Mouse (Mus musculus): ENCODE results near the gene Gpr84. TPM values are rescaled to one million over a fixed set of nuclear protein-coding genes. Genes with fewer than 3 reads are reported as not detected.

The Gpr84 gene
- polyA plus RNA-seq, 1 experiment from 2014 or later: 0.36 TPM

DNA sequence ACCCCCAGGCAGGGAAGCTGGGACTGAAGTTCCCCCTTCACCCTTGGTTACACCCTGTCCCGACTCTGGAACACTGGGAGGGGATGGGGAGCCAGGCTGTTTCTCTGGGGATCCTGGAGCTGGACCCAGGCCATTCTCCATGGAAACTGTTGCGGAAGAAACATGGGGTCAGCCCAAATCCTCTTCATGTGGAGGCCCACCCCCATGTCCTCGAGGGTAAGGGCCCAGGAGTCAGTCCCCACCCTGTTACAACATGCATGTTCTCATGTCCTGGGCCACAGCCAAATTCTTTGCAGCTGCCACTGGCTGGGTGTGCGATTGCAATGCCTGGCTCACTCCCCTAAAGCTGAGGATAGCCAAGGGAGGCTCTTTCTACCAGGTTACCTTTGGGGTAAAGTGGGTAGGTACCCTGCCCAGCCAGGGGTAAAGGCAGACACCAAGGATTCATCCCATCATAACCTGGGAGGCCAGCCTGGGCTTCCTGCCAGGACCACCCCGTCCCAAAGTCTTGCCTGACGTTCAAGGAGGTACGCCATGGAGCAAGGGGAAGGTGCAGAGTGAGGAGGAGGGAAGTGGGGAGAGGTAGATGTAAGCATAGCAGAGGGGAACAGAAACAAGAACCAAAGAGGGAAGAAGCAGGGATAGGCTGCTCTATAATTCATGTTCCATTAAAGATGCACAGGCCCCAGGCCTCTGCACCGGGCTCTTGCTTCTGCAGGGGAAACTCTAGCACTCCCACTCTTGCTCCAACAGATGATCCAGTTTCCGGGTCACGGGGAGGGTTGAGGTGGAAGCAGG is 5.8 kb upstream of the Gpr84 start:
- Histone ChIP-seq H3K9ac (no peak overlapping the region), H3K27ac (peak overlapping the region; percentile 80), H3K4me3 (no peak overlapping the region)

DNA sequence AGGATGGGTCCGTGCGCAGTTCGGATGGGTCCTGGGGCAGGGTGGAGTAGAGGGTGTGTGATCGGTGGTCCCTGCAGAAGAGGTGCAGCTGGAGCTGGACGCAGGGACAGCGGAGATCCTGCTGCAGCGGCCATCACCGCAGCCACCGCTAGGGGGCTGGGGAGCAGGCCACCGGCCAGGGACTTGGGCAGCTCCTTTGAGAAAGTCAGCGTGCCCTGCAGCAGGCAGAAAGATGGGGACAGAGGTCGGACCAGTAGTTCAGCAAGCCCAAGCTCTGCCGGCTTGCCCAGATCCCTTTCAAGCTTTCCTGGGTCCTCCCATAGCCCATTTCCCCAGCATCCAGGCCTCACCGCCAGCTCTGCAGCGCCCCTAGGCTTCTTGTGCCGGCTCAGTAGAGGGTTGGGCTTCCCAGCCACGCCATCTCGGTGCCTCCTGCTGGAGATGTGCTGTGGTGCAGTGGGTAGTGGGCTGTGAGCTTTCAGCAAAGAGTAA is 4.6 kb upstream of the Gpr84 start:
- WGBS: 9% methylated on average over 18 of the region's 18 CpGs

More for the DNA sequence above, 5.8 kb upstream of the Gpr84 start:
- Histone ChIP-seq H3K9me3 (no peaks in the 10 kb centered on the region), H3K4me2 (no peak overlapping the region), H3K36me3 (peaks cover 36% of the 10 kb centered on the region; the same call in 1 of the 2 replicates), H3K27me3 (no peaks in the 10 kb centered on the region), H3K4me1 (peaks cover 48% of the 10 kb centered on the region)
- ATAC-seq (ENCODE audit: insufficient number of reproducible peaks, low FRiP score, low TSS enrichment, low read depth): peak; percentile 32; the same call in 1 of the 2 replicates
- WGBS: 39% methylated on average over 10 of the region's 10 CpGs

DNA sequence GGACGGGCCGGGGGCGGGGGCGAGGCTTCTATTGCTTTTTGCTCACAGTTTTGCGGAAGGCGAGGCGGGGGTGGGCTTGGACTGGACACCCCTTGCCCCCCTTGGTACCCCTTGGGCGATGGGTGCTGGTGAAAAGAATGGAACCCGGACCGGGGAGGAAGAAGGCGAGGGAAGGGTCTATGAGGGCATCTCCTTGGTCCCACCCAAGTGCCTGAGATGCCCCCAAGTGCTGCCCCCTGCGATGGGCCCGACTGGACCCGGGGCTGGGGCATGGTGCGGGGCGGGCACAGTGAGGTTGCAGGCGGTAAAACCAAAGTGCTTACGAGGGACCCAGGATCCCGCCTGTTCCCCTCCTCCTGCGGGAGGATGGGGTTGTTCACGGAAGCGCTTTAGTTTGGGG is 3.8 kb upstream of the Gpr84 start:
- H3K27me3 ChIP-seq: no peaks in the 10 kb centered on the region
- peak overlapping the region; percentile 23 for H3K4me3 ChIP-seq
- ATAC-seq (ENCODE audit: insufficient number of reproducible peaks, low FRiP score, low TSS enrichment, low read depth): no peak
- H3K27ac ChIP-seq: 0 out of 2 replicates have a peak overlapping the region, but pooled peaks have one; percentile 13
- no peaks in the 10 kb centered on the region for H3K9me3 ChIP-seq
- peak overlapping the region; percentile 47 for H3K4me2 ChIP-seq
- H3K4me1 ChIP-seq: peaks cover 43% of the 10 kb centered on the region
- 52% methylated on average over 21 of the region's 22 CpGs for WGBS
- H3K36me3 ChIP-seq: peaks cover 27% of the 10 kb centered on the region; the same call in 1 of the 2 replicates
- 0 out of 2 replicates have a peak overlapping the region, but pooled peaks have one; percentile 15 for H3K9ac ChIP-seq

More for the DNA sequence above, 4.6 kb upstream of the Gpr84 start:
- peak overlapping the region; percentile 23 for H3K4me3 ChIP-seq
- H3K27ac ChIP-seq: peak overlapping the region; percentile 69; the same call in 1 of the 2 replicates
- peak; percentile 32; the same call in 1 of the 2 replicates for ATAC-seq (ENCODE audit: insufficient number of reproducible peaks, low FRiP score, low TSS enrichment, low read depth)
- peaks cover 31% of the 10 kb centered on the region; the same call in 1 of the 2 replicates for H3K36me3 ChIP-seq
- peak overlapping the region; percentile 47 for H3K4me2 ChIP-seq
- no peaks in the 10 kb centered on the region for H3K9me3 ChIP-seq
- H3K4me1 ChIP-seq: peaks cover 43% of the 10 kb centered on the region
- no peaks in the 10 kb centered on the region for H3K27me3 ChIP-seq
- no peak overlapping the region for H3K9ac ChIP-seq

DNA sequence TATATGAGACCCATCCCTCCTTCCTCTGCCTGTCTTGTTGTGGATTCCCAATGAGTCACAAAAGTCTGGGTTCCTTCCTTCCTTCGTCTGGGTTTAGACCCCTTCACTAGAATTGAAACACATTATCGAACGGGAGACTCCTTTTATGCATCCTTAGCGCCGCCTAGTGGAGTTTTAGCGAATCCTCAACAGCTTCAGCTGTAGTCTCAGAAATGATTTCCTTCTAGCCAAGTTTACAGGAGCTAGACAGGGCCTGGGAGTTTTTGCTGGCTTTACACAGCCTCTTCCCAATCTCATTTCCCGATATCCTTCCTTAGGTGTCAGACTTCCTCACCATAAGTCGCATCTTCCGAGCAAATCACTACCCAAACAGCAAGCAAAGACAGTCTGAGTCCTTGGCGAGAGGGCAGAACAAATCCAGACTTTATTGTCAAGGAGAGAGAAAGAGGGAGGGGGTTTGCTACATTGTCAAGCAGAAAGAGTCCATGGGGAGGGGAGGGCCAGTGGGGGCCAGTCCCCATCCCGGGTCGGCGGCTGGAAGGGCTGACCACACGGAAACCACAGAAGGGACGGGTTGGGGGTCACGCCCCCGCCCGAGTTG is 3.2 kb upstream of the Gpr84 start:
- Histone ChIP-seq H3K9ac (no peak overlapping the region), H3K4me3 (no peak overlapping the region), H3K4me1 (peaks cover 47% of the 10 kb centered on the region), H3K27ac (0 out of 2 replicates have a peak overlapping the region, but pooled peaks have one; percentile 13), H3K9me3 (no peaks in the 10 kb centered on the region), H3K4me2 (no peak overlapping the region), H3K36me3 (peaks cover 21% of the 10 kb centered on the region; the same call in 1 of the 2 replicates), H3K27me3 (no peaks in the 10 kb centered on the region)
- no peak for ATAC-seq (ENCODE audit: insufficient number of reproducible peaks, low FRiP score, low TSS enrichment, low read depth)
- 18% methylated on average over 18 of the region's 18 CpGs for WGBS

DNA sequence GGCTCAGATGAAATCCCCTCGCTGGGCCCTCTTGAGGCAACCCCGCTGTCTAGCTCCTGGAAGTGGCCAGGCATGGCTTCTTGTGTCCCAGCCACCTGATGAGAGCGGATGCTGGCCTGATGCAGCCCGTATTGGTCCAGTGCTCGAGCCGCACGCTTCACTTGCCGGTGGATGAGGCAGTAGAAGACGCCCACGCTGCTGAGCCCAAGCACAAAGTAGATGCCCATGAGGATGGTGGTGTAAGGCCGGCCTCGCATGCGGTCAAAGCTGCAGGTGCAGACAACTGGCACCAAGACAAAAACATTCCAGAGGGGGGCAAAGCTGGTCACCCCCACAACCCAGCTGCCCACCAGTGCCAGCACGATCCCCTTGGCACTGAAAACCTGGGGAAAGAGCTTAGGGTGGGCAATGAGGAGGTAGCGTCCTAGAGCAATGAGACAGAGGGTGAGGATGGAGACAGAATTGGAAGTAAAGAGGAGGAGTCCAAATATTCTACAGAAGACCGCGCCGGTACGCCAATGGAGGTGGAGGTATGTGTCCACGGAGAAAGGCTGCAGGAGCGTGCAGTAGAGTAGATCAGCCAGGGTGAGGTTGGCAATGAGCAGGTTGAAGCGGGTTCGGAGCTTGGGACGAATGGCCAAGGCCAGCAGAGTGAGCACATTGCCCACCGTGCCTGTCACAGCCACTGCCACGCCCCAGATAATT is 1.4 kb downstream of the Gpr84 start:
- Histone ChIP-seq H3K4me2 (0 out of 2 replicates have a peak overlapping the region, but pooled peaks have one; percentile 8), H3K9me3 (no peaks in the 10 kb centered on the region), H3K27me3 (no peaks in the 10 kb centered on the region), H3K4me3 (0 out of 2 replicates have a peak overlapping the region, but pooled peaks have one; percentile 7), H3K9ac (no peak overlapping the region), H3K4me1 (peaks cover 45% of the 10 kb centered on the region), H3K27ac (no peak overlapping the region), H3K36me3 (no peaks in the 10 kb centered on the region)
- WGBS: 65% methylated on average over 26 of the region's 26 CpGs
- ATAC-seq (ENCODE audit: insufficient number of reproducible peaks, low FRiP score, low TSS enrichment, low read depth): no peak

DNA sequence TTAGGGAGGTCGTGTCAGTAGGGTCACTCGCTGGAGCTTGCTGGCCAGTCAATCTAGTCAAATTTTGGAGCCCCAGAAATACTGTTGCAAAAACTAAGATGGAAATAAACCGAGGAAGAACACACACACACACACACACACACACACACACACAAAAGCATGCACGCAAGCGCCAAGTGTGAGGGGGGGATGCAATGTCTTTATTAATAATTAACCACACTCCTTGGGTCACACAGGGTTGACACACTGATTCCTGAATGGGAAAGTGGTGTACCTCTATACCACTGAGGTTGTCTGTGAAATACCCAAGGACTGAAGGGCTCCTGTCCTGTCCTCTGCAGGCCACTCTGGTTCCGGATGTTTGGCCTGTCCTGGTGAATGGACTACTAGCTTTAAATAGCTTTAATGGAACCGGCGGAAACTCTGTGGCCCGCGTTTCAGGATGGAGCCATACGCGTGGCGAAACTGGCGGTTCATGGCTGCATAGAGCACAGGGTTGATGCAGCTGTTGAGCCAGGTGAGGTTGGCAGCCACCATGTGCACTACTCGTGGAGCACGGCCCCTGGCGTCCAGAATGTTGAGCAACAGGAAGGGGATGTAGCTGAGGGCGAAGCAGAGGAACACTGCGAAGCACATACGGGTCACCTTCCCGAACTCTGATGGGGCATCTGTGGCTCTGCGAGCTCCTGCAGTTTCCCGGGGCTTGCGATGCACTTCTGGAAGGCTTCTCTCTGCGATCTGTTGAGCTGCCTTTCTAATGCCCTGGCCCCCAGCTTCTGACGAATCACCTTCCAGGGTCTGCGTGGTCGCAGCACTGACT is 2.1 kb downstream of the Gpr84 start:
- WGBS: 39% methylated on average over 28 of the region's 28 CpGs
- H3K36me3 ChIP-seq: no peaks in the 10 kb centered on the region
- no peaks in the 10 kb centered on the region for H3K27me3 ChIP-seq
- H3K4me3 ChIP-seq: 0 out of 2 replicates have a peak overlapping the region, but pooled peaks have one; percentile 7
- 0 out of 2 replicates have a peak overlapping the region, but pooled peaks have one; percentile 8 for H3K4me2 ChIP-seq
- H3K9me3 ChIP-seq: no peaks in the 10 kb centered on the region
- no peak overlapping the region for H3K27ac ChIP-seq
- H3K9ac ChIP-seq: no peak overlapping the region
- peaks cover 45% of the 10 kb centered on the region for H3K4me1 ChIP-seq
- ATAC-seq (ENCODE audit: insufficient number of reproducible peaks, low FRiP score, low TSS enrichment, low read depth): no peak

DNA sequence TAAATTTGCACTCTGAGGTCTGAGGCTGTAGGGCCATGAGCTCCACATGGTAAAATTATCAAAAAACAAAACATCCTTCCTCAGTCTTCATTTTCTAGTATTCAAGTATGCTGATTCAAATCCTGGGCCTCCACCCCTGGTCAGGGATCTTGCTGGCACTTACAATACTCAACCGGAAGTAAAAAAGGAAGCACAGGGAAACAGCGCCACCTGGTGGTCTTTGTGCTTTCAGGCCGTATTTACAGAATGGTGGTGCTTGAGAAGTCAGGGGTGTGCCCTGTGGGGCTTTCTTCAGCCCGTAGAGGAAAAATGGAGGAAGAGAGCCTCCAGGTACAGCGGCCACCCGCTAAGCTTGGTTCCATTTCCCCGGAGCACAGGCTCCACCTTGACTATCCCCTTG is 3.3 kb downstream of the Gpr84 start:
- Histone ChIP-seq H3K27me3 (no peaks in the 10 kb centered on the region), H3K27ac (peak overlapping the region; percentile 97; the same call in 1 of the 2 replicates), H3K4me2 (no peak overlapping the region), H3K9me3 (no peaks in the 10 kb centered on the region), H3K4me1 (peaks cover 54% of the 10 kb centered on the region), H3K36me3 (no peaks in the 10 kb centered on the region), H3K4me3 (no peak overlapping the region), H3K9ac (no peak overlapping the region)
- WGBS: 2% methylated on average over 7 of the region's 7 CpGs
- ATAC-seq (ENCODE audit: insufficient number of reproducible peaks, low FRiP score, low TSS enrichment, low read depth): no peak

DNA sequence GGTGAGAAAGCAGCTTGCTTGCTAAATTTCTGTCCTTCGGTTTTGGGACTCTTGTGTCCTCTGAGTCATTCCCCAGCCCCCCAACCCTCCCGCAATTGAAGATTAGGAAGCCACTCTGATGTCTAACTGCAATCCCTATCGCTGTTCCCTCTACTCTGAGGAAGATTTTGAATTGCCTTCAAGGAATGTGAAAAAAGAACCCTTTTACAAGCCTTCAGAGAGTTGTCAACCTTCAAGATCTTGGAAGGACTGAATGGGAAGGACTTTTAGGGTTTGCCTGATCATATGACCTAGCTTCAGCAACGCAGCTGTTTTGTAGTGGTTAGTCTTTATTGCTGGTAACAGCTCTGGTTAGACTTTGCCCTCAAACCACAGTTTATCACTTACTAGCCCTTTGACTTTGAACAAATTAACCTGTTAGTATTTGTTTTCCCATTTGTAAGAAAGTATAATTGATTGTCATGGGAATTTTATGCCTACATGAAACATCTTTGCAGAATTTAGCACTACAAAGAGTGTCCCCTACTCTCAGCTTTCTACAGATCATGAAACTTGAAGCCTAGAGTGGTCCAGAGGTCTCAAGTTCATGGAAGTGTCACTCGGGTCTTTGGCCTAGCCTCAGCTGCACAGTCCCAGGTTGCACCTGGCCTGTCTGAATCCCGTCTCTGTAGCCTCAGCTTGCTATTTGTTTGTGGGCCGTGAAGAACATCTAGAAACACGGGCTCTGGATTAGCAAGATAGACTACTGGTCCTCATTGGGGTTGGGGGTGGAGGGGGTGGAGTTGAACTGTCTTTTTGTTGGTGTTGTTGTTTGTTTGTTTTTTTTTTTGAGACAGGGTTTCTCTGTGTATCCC is 4.4 kb downstream of the Gpr84 start:
- Histone ChIP-seq H3K4me3 (peak overlapping the region; percentile 48), H3K4me2 (peak overlapping the region; percentile 76), H3K9ac (peak overlapping the region; percentile 50), H3K27ac (peak overlapping the region; percentile 97), H3K36me3 (no peaks in the 10 kb centered on the region), H3K27me3 (no peaks in the 10 kb centered on the region), H3K4me1 (peaks cover 65% of the 10 kb centered on the region), H3K9me3 (no peaks in the 10 kb centered on the region)
- no peak for ATAC-seq (ENCODE audit: insufficient number of reproducible peaks, low FRiP score, low TSS enrichment, low read depth)
- 19% methylated on average over 8 of the region's 8 CpGs for WGBS

DNA sequence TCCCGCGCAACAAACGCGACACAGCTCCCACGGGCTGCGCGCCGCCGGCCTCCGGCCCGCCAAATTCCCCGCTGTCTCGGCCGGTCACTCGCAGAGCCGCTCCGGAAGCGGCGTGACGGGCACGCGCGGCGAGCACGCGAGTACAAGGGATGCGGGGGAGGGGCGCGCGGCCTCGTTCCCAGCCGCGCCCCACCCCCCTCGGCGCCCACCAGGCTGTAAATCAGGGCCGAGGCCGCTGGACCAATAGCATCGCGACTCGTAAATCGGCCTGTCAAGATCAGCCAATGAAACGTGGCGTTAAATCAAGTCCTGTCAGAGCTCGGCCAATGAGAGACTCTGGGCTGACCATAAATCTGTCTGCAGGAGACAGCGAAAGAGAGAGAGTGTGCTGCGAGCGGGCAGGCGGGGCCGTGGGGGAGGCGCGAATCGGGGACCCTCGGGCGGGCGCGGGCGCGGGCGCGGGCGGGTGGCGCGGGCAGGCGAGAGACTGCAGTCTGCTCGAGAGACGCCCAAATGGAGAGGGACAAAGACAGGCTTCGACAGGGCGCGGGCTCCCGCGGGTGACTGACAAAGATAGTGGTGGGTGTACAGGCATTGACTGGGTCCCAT is 5.2 kb downstream of the Gpr84 start:
- Histone ChIP-seq H3K27ac (peak overlapping the region; percentile 97), H3K27me3 (no peaks in the 10 kb centered on the region), H3K4me3 (peak overlapping the region; percentile 48), H3K4me1 (peaks cover 73% of the 10 kb centered on the region), H3K9ac (peak overlapping the region; percentile 50), H3K36me3 (no peaks in the 10 kb centered on the region), H3K4me2 (peak overlapping the region; percentile 76), H3K9me3 (no peaks in the 10 kb centered on the region)
- ATAC-seq (ENCODE audit: insufficient number of reproducible peaks, low FRiP score, low TSS enrichment, low read depth): peak; percentile 95
- WGBS: under 1% methylated on average over 59 of the region's 71 CpGs

DNA sequence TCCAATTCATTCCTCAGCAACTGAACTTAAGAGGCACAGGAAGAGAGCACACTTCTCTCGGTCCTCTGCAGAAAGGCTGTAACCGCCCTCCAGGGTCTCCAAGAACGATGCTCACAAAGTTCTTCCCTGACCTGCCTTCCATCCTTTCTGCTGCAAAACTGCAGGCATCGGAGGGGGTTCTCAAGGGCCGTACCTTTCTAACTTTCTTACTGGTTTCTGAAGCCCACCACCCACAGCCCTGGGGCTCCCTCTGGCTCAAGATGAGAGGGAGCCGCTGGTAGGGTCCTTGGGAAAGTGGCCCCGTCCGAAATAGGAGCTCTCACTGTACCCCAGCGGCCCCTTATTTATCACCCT is 5.8 kb downstream of the Gpr84 start:
- Histone ChIP-seq H3K4me1 (peaks cover 79% of the 10 kb centered on the region), H3K4me2 (peak overlapping the region; percentile 76), H3K27me3 (no peaks in the 10 kb centered on the region), H3K27ac (peak overlapping the region; percentile 97), H3K36me3 (no peaks in the 10 kb centered on the region), H3K9ac (peak overlapping the region; percentile 24), H3K4me3 (peak overlapping the region; percentile 48), H3K9me3 (no peaks in the 10 kb centered on the region)
- WGBS: under 1% methylated on average over 9 of the region's 9 CpGs
- no peak for ATAC-seq (ENCODE audit: insufficient number of reproducible peaks, low FRiP score, low TSS enrichment, low read depth)
